Mouse (Mus musculus) lung, embryonic 16.5 days (tissue): ENCODE data around the gene Sec14l4. TPM values are rescaled to one million over a fixed set of nuclear protein-coding genes. Genes with fewer than 3 reads are reported as not detected.
A peak's percentile ranks its signal among the peaks of the same experiment; 100 is the strongest.

Experiments
- ATAC-seq: fragments of 200-750 bp; cut with Nextera tagmentation; 2 replicates; pipeline ENCODE4 v1.8.0; 2017; ENCODE audit warnings: low read depth, mild to moderate bottlenecking, moderate library complexity
- H3K27ac ChIP-seq: fragments of 300-500 bp; sonication (generic); 2 replicates; pipeline ENCODE4 v1.5.1; 2014; ENCODE audit warnings: mild to moderate bottlenecking, control low read depth, low read length
- H3K27me3 ChIP-seq: fragments of 300-500 bp; sonication (generic); 2 replicates; pipeline ENCODE4 v1.6.1; 2014; ENCODE audit warnings: low read depth, low read length, mixed read lengths; ENCODE audit not compliant: control insufficient read depth, insufficient read depth
- H3K36me3 ChIP-seq: fragments of 300-500 bp; sonication (generic); 2 replicates; pipeline ENCODE4 v1.6.1; 2014; ENCODE audit warnings: low read length; ENCODE audit not compliant: control insufficient read depth, insufficient read depth
- H3K4me1 ChIP-seq: fragments of 300-500 bp; sonication (generic); replicated peaks from 2 replicates; pipeline ENCODE4 v1.6.1; 2014; ENCODE audit warnings: low read length, mixed read lengths; ENCODE audit not compliant: control insufficient read depth, insufficient read depth
- H3K4me2 ChIP-seq: fragments of 300-500 bp; sonication (generic); 2 replicates; pipeline ENCODE4 v1.6.1; 2014; ENCODE audit warnings: low read depth, low read length, control low read depth
- H3K4me3 ChIP-seq: fragments of 300-500 bp; sonication (generic); 2 replicates; pipeline ENCODE4 v1.5.1; 2014; ENCODE audit warnings: mild to moderate bottlenecking, low read length, control low read depth
- H3K9ac ChIP-seq: fragments of 300-500 bp; sonication (generic); 2 replicates; pipeline ENCODE4 v1.6.1; 2014; ENCODE audit warnings: low read length, control low read depth
- H3K9me3 ChIP-seq: fragments of 300-500 bp; sonication (generic); 2 replicates; pipeline ENCODE4 v1.6.1; 2016; ENCODE audit warnings: low read length; ENCODE audit not compliant: control insufficient read depth
- WGBS: fragments of 180-500 bp; shearing (Covaris S2); extraction: QIAGEN DNeasy Blood & Tissue Kit; methylation state at CpG from one replicate; pipeline ENCODE4 v1.1.7; 2014; 5-methylcytosine and 5-hydroxymethylcytosine counted together
- polyA plus RNA-seq: library from polyadenylated mRNA; unstranded; fragments of >200 nt; fragmentation: Nextera tagmentation; extraction: Ambion mirVana; gene quantifications from 2 replicates; pipeline ENCODE4 v1.2.1, GENCODE M21; 2015

Sec14l4 gene
- polyA plus RNA-seq, 1 experiment from 2014 or later: 24.1 TPM

GRCm38 (mm10) chr11:4035916-4036315 is 4.7 kb downstream of the Sec14l4 start:
- Histone ChIP-seq H3K9ac (no peak overlapping the region), H3K27me3 (no peaks in the 10 kb centered on the region), H3K9me3 (no peaks in the 10 kb centered on the region), H3K4me1 (no peaks in the 10 kb centered on the region; the same call in 1 of the 2 replicates), H3K36me3 (no peaks in the 10 kb centered on the region), H3K4me3 (no peak overlapping the region), H3K27ac (no peak overlapping the region), H3K4me2 (no peak overlapping the region)
- ATAC-seq: no peak
- WGBS: 71% methylated on average over 6 of the region's 6 CpGs

GRCm38 (mm10) chr11:4036365-4037084 is 5.3 kb downstream of the Sec14l4 start:
- Histone ChIP-seq H3K27ac (no peak overlapping the region), H3K9ac (no peak overlapping the region), H3K4me3 (no peak overlapping the region), H3K4me2 (no peak overlapping the region), H3K4me1 (no peaks in the 10 kb centered on the region; the same call in 1 of the 2 replicates), H3K27me3 (no peaks in the 10 kb centered on the region), H3K36me3 (no peaks in the 10 kb centered on the region), H3K9me3 (no peaks in the 10 kb centered on the region)
- 68% methylated on average over 9 of the region's 9 CpGs for WGBS
- ATAC-seq: no peak

GRCm38 (mm10) chr11:4039951-4040350 is 8.7 kb downstream of the Sec14l4 start:
- H3K27me3 ChIP-seq: no peaks in the 10 kb centered on the region
- H3K4me1 ChIP-seq: no peaks in the 10 kb centered on the region; the same call in 1 of the 2 replicates
- H3K4me2 ChIP-seq: no peak overlapping the region
- no peak overlapping the region for H3K9ac ChIP-seq
- no peaks in the 10 kb centered on the region for H3K36me3 ChIP-seq
- 97% methylated on average over 4 of the region's 4 CpGs for WGBS
- no peak for ATAC-seq
- H3K9me3 ChIP-seq: no peaks in the 10 kb centered on the region
- no peak overlapping the region for H3K4me3 ChIP-seq
- H3K27ac ChIP-seq: no peak overlapping the region

GRCm38 (mm10) chr11:4041123-4041625 is 9.9 kb downstream of the Sec14l4 start:
- Histone ChIP-seq H3K9me3 (no peaks in the 10 kb centered on the region), H3K4me1 (no peaks in the 10 kb centered on the region), H3K27me3 (no peaks in the 10 kb centered on the region), H3K4me2 (no peak overlapping the region), H3K27ac (no peak overlapping the region), H3K9ac (no peak overlapping the region), H3K36me3 (no peaks in the 10 kb centered on the region), H3K4me3 (no peak overlapping the region)
- no peak for ATAC-seq
- 73% methylated on average over 6 of the region's 6 CpGs for WGBS

- 85% methylated on average over 7 of the region's 7 CpGs for WGBS
- no peak overlapping the region for H3K27ac ChIP-seq
- H3K4me2 ChIP-seq: no peak overlapping the region
- no peaks in the 10 kb centered on the region for H3K27me3 ChIP-seq
- no peak overlapping the region for H3K4me3 ChIP-seq
- ATAC-seq: no peak
- H3K36me3 ChIP-seq: no peaks in the 10 kb centered on the region
- no peaks in the 10 kb centered on the region for H3K4me1 ChIP-seq
- H3K9me3 ChIP-seq: no peaks in the 10 kb centered on the region
- no peak overlapping the region for H3K9ac ChIP-seq
These were observed 11.8 kb downstream of the Sec14l4 start for GRCm38 (mm10) chr11:4043081-4043480.

GRCm38 (mm10) chr11:4046526-4046925 is 15.3 kb downstream of the Sec14l4 start:
- Histone ChIP-seq H3K4me2 (no peak overlapping the region), H3K27me3 (no peaks in the 10 kb centered on the region), H3K9me3 (no peaks in the 10 kb centered on the region), H3K4me1 (no peaks in the 10 kb centered on the region), H3K36me3 (no peaks in the 10 kb centered on the region), H3K4me3 (no peak overlapping the region), H3K9ac (no peak overlapping the region), H3K27ac (no peak overlapping the region)
- 50% methylated on average over 5 of the region's 5 CpGs for WGBS
- ATAC-seq: peak; percentile 41; the same call in 1 of the 2 replicates

- ATAC-seq: no peak
- no peak overlapping the region for H3K4me3 ChIP-seq
- 87% methylated on average over 2 of the region's 2 CpGs for WGBS
- H3K4me1 ChIP-seq: no peaks in the 10 kb centered on the region
- H3K9me3 ChIP-seq: no peaks in the 10 kb centered on the region
- H3K9ac ChIP-seq: no peak overlapping the region
- H3K27me3 ChIP-seq: no peaks in the 10 kb centered on the region
- H3K4me2 ChIP-seq: no peak overlapping the region
- no peak overlapping the region for H3K27ac ChIP-seq
- H3K36me3 ChIP-seq: no peaks in the 10 kb centered on the region
These were observed 16.5 kb downstream of the Sec14l4 start for GRCm38 (mm10) chr11:4047766-4048165.

- Histone ChIP-seq H3K4me1 (no peaks in the 10 kb centered on the region), H3K9me3 (no peaks in the 10 kb centered on the region), H3K9ac (no peak overlapping the region), H3K4me2 (no peak overlapping the region), H3K36me3 (no peaks in the 10 kb centered on the region), H3K27ac (no peak overlapping the region), H3K4me3 (no peak overlapping the region), H3K27me3 (no peaks in the 10 kb centered on the region)
- WGBS: 85% methylated on average over 6 of the region's 6 CpGs
- ATAC-seq: no peak
These were observed 17.2 kb downstream of the Sec14l4 start for GRCm38 (mm10) chr11:4048438-4048837.

- WGBS: 10% methylated on average over 5 of the region's 5 CpGs
- H3K4me2 ChIP-seq: no peak overlapping the region
- H3K27me3 ChIP-seq: no peaks in the 10 kb centered on the region
- H3K36me3 ChIP-seq: no peaks in the 10 kb centered on the region
- H3K4me1 ChIP-seq: no peaks in the 10 kb centered on the region
- no peak overlapping the region for H3K4me3 ChIP-seq
- no peaks in the 10 kb centered on the region for H3K9me3 ChIP-seq
- no peak overlapping the region for H3K9ac ChIP-seq
- H3K27ac ChIP-seq: no peak overlapping the region
- no peak for ATAC-seq
These were observed 22.3 kb downstream of the Sec14l4 start for GRCm38 (mm10) chr11:4053586-4053985.
